Mouse (Mus musculus) gastrocnemius, adult 2 months (tissue): Measurements from ENCODE around the gene Zwint. TPM values are rescaled to one million over a fixed set of nuclear protein-coding genes. Genes with fewer than 3 reads are reported as not detected.

Source experiments
- DNase-seq: peaks from one replicate; pipeline ENCODE4 v3.0.0; 2022
- H3K27ac ChIP-seq: fragments of 200-600 bp; 2 replicates; pipeline ENCODE4 v1.8.1; 2022; ENCODE audit warnings: mild to moderate bottlenecking
- H3K4me3 ChIP-seq: fragments of 200-600 bp; 2 replicates; pipeline ENCODE4 v1.8.1; 2022; ENCODE audit warnings: mild to moderate bottlenecking, moderate library complexity
- CTCF ChIP-seq: fragments of 200-600 bp; IDR thresholded peaks from 2 replicates; pipeline ENCODE4 v1.8.1; 2022; ENCODE audit warnings: antibody characterized with exemption, mild to moderate bottlenecking, moderate library complexity
- intact Hi-C: fragments of 180-260 bp; cut with DNase I; formaldehyde crosslinking; loops from one replicate; pipeline ENCODE4 v1.15.1; 2025
- long read RNA-seq, 2 experiments: library from polyadenylated mRNA; stranded (forward); transcript quantifications; one replicate each; pipeline ENCODE4 v2.0.0; 2021
- total RNA-seq, 2 experiments: library from RNA; stranded (reverse); gene quantifications; 2 replicates each; pipeline ENCODE4 v1.2.3; 2021

Gene Zwint
- total RNA-seq: 10 to 100 TPM; 32.4 to 35.5 TPM
- long read RNA-seq, experiment 1, transcript Zwint-201 (8 exons, 1,834 nt): major isoform, 45 of 49 reads
- long read RNA-seq, experiment 1, partial matches to known transcripts: 0 of 49 reads
- long read RNA-seq, experiment 1, other reads (novel, unspliced or antisense): 1 of 49 reads
- long read RNA-seq, experiment 2, transcript Zwint-204 (8 exons, 1,138 nt): minor isoform, 5 of 67 reads
- long read RNA-seq, experiment 2, transcript Zwint-201 (8 exons, 1,834 nt): major isoform, 57 of 67 reads
- long read RNA-seq, experiment 2, partial matches to known transcripts: 3 of 67 reads
- long read RNA-seq, experiment 2, other reads (novel, unspliced or antisense): 2 of 67 reads

- TF ChIP-seq CTCF: no peak
- intact Hi-C loops: no loop called here
- peak; percentile 96 for DNase-seq
- Histone ChIP-seq H3K27ac (peak within 1 kb of the TSS; percentile 94), H3K4me3 (peak within 1 kb of the TSS; percentile 83)
Measured at GRCm38 (mm10) chr10:72654270-72655016, at the start of gene Zwint. TSS of gene Zwint (plus strand) at chr10:72654845.

- no peak for DNase-seq
- no peak overlapping the region for H3K4me3 ChIP-seq
- no peak overlapping the region for H3K27ac ChIP-seq
- no peak for TF ChIP-seq CTCF
- intact Hi-C loops: no loop called here
Measured at GRCm38 (mm10) chr10:72613125-72613915, 41.3 kb upstream of the Zwint start.

GRCm38 (mm10) chr10:72616153-72616552 is 38.5 kb upstream of the Zwint start:
- intact Hi-C loops: no loop called here
- Histone ChIP-seq H3K4me3 (no peak overlapping the region), H3K27ac (no peak overlapping the region)
- DNase-seq: no peak
- TF ChIP-seq CTCF: no peak

- Histone ChIP-seq H3K4me3 (no peak overlapping the region), H3K27ac (no peak overlapping the region)
- TF ChIP-seq CTCF: no peak
- intact Hi-C loops: no loop called here
- no peak for DNase-seq
Measured at GRCm38 (mm10) chr10:72620527-72620926, 34.1 kb upstream of the Zwint start.

GRCm38 (mm10) chr10:72623561-72623960 is 31.1 kb upstream of the Zwint start:
- DNase-seq: no peak
- H3K4me3 ChIP-seq: no peak overlapping the region
- intact Hi-C loops: no loop called here
- no peak overlapping the region for H3K27ac ChIP-seq
- no peak for TF ChIP-seq CTCF

GRCm38 (mm10) chr10:72634125-72634524 is 20.5 kb upstream of the Zwint start:
- intact Hi-C loops: no loop called here
- Histone ChIP-seq H3K27ac (no peak overlapping the region), H3K4me3 (no peak overlapping the region)
- TF ChIP-seq CTCF: no peak
- DNase-seq: no peak

GRCm38 (mm10) chr10:72650867-72651266 is 3.8 kb upstream of the Zwint start:
- intact Hi-C loops: no loop called here
- Histone ChIP-seq H3K27ac (no peak overlapping the region), H3K4me3 (no peak overlapping the region)
- no peak for TF ChIP-seq CTCF
- DNase-seq: no peak

GRCm38 (mm10) chr10:72653797-72654196 is 848 bp upstream of the Zwint start:
- intact Hi-C loops: no loop called here
- Histone ChIP-seq H3K4me3 (peak overlapping the region; percentile 83), H3K27ac (peak overlapping the region; percentile 94)
- no peak for DNase-seq
- TF ChIP-seq CTCF: no peak

GRCm38 (mm10) chr10:72655017-72655509 is 418 bp downstream of the Zwint start:
- DNase-seq: no peak
- intact Hi-C loops: no loop called here
- Histone ChIP-seq H3K27ac (peak overlapping the region; percentile 94), H3K4me3 (peak overlapping the region; percentile 83)
- TF ChIP-seq CTCF: no peak

GRCm38 (mm10) chr10:72659198-72659597 is 4.6 kb downstream of the Zwint start:
- no peak for DNase-seq
- no peak overlapping the region for H3K27ac ChIP-seq
- H3K4me3 ChIP-seq: no peak overlapping the region
- intact Hi-C loops: no loop called here
- TF ChIP-seq CTCF: no peak

- Histone ChIP-seq H3K27ac (no peak overlapping the region), H3K4me3 (no peak overlapping the region)
- intact Hi-C loops: no loop called here
- no peak for TF ChIP-seq CTCF
- DNase-seq: no peak
Measured at GRCm38 (mm10) chr10:72660350-72660749, 5.7 kb downstream of the Zwint start.

- intact Hi-C loops: no loop called here
- Histone ChIP-seq H3K27ac (no peak overlapping the region), H3K4me3 (no peak overlapping the region)
- no peak for TF ChIP-seq CTCF
- DNase-seq: no peak
Measured at GRCm38 (mm10) chr10:72667856-72668255, 13.2 kb downstream of the Zwint start.

GRCm38 (mm10) chr10:72669086-72669485 is 14.4 kb downstream of the Zwint start:
- Histone ChIP-seq H3K27ac (no peak overlapping the region), H3K4me3 (no peak overlapping the region)
- no peak for DNase-seq
- intact Hi-C loops: no loop called here
- no peak for TF ChIP-seq CTCF
